Mouse (Mus musculus) cortical plate, adult 2 months (tissue): ENCODE results near the gene Kat2a.

Experiments
- CTCF ChIP-seq: fragments of 200-500 bp; IDR thresholded peaks from 2 replicates; pipeline ENCODE4 v1.5.1; 2011; ENCODE audit warnings: mild to moderate bottlenecking, control low read depth, low read length; ENCODE audit not compliant: insufficient read depth; ENCODE audit errors: extremely low read depth
- POLR2A ChIP-seq: fragments of 200-500 bp; IDR thresholded peaks from 2 replicates; pipeline ENCODE4 v1.6.1; 2011; ENCODE audit warnings: mild to moderate bottlenecking, low read length, control low read depth; ENCODE audit not compliant: insufficient read depth; ENCODE audit errors: extremely low read depth

- no peak for TF ChIP-seq CTCF
- no peak for TF ChIP-seq POLR2A
These were observed 52.5 kb downstream of the Kat2a start for GRCm38 (mm10) chr11:100659806-100660205.
